Mouse (Mus musculus): Measurements from ENCODE around the gene Hoxd3. TPM values are rescaled to one million over a fixed set of nuclear protein-coding genes. Genes with fewer than 3 reads are reported as not detected.

Gene Hoxd3
- polyA plus RNA-seq, 1 experiment = 0.54 TPM

GRCm38 (mm10) chr2:74713239-74714150, 1.8 kb downstream of the Hoxd3 start:
- Histone ChIP-seq H3K4me1 (replicated peaks; ENCODE audit: control insufficient read depth, insufficient read depth, low read length) (no peaks in the 10 kb centered on the region), H3K36me3 (ENCODE audit: control insufficient read depth, insufficient read depth, low read length) (no peaks in the 10 kb centered on the region), H3K27me3 (ENCODE audit: control insufficient read depth, insufficient read depth, low read length) (peaks cover 16% of the 10 kb centered on the region; the same call in 1 of the 2 replicates), H3K4me3 (ENCODE audit: control insufficient read depth, insufficient read depth, low read length) (no peak overlapping the region), H3K27ac (ENCODE audit: control insufficient read depth, insufficient read depth, low read length) (no peak overlapping the region)
- DNase-seq = no peak
- TF ChIP-seq POLR2A (IDR thresholded peaks at IDR 0.05; ENCODE audit: control insufficient read depth, extremely low read depth, insufficient read depth, low read length, poor library complexity) (no peak), CTCF (IDR thresholded peaks at IDR 0.05; ENCODE audit: borderline replicate concordance, control insufficient read depth, extremely low read depth, insufficient read depth, low read length, poor library complexity) (no peak)
- 29% methylated on average over 19 of the region's 19 CpGs for WGBS

- 13% methylated on average over 18 of the region's 18 CpGs for WGBS
These were observed 2.5 kb downstream of the Hoxd3 start for GRCm38 (mm10) chr2:74714156-74714789.

GRCm38 (mm10) chr2:74714881-74715280, 3.2 kb downstream of the Hoxd3 start:
- H3K4me3 ChIP-seq (ENCODE audit: control insufficient read depth, insufficient read depth, low read length) = no peak overlapping the region
- TF ChIP-seq POLR2A (IDR thresholded peaks at IDR 0.05; ENCODE audit: control insufficient read depth, extremely low read depth, insufficient read depth, low read length, poor library complexity) (no peak), CTCF (IDR thresholded peaks at IDR 0.05; ENCODE audit: borderline replicate concordance, control insufficient read depth, extremely low read depth, insufficient read depth, low read length, poor library complexity) (no peak)
- DNase-seq = no peak
- no peak overlapping the region for H3K27ac ChIP-seq (ENCODE audit: control insufficient read depth, insufficient read depth, low read length)
- 9% methylated on average over 14 of the region's 14 CpGs for WGBS
- no peaks in the 10 kb centered on the region for H3K4me1 ChIP-seq (replicated peaks; ENCODE audit: control insufficient read depth, insufficient read depth, low read length)
- H3K27me3 ChIP-seq (ENCODE audit: control insufficient read depth, insufficient read depth, low read length) = peaks cover 13% of the 10 kb centered on the region; the same call in 1 of the 2 replicates
- no peaks in the 10 kb centered on the region for H3K36me3 ChIP-seq (ENCODE audit: control insufficient read depth, insufficient read depth, low read length)

More at GRCm38 (mm10) chr2:74714156-74714789, 2.5 kb downstream of the Hoxd3 start:
- no peaks in the 10 kb centered on the region for H3K36me3 ChIP-seq (ENCODE audit: control insufficient read depth, insufficient read depth, low read length)
- no peak overlapping the region for H3K4me3 ChIP-seq (ENCODE audit: control insufficient read depth, insufficient read depth, low read length)
- DNase-seq = no peak
- TF ChIP-seq CTCF (IDR thresholded peaks at IDR 0.05; ENCODE audit: borderline replicate concordance, control insufficient read depth, extremely low read depth, insufficient read depth, low read length, poor library complexity) (no peak), POLR2A (IDR thresholded peaks at IDR 0.05; ENCODE audit: control insufficient read depth, extremely low read depth, insufficient read depth, low read length, poor library complexity) (no peak)
- no peak overlapping the region for H3K27ac ChIP-seq (ENCODE audit: control insufficient read depth, insufficient read depth, low read length)
- peaks cover 13% of the 10 kb centered on the region; the same call in 1 of the 2 replicates for H3K27me3 ChIP-seq (ENCODE audit: control insufficient read depth, insufficient read depth, low read length)
- no peaks in the 10 kb centered on the region for H3K4me1 ChIP-seq (replicated peaks; ENCODE audit: control insufficient read depth, insufficient read depth, low read length)

- Histone ChIP-seq H3K36me3 (ENCODE audit: control insufficient read depth, insufficient read depth, low read length) (no peaks in the 10 kb centered on the region), H3K27me3 (ENCODE audit: control insufficient read depth, insufficient read depth, low read length) (peaks cover 13% of the 10 kb centered on the region), H3K4me1 (replicated peaks; ENCODE audit: control insufficient read depth, insufficient read depth, low read length) (no peaks in the 10 kb centered on the region), H3K4me3 (ENCODE audit: control insufficient read depth, insufficient read depth, low read length) (no peak overlapping the region), H3K27ac (ENCODE audit: control insufficient read depth, insufficient read depth, low read length) (no peak overlapping the region)
- peak; percentile 75; the same call in 1 of the 2 replicates for TF ChIP-seq CTCF (IDR thresholded peaks at IDR 0.05; ENCODE audit: borderline replicate concordance, control insufficient read depth, extremely low read depth, insufficient read depth, low read length, poor library complexity)
- TF ChIP-seq POLR2A (IDR thresholded peaks at IDR 0.05; ENCODE audit: control insufficient read depth, extremely low read depth, insufficient read depth, low read length, poor library complexity) = no peak
- peak; percentile 75 for DNase-seq
- WGBS = 5% methylated on average over 26 of the region's 26 CpGs
These were observed 3.9 kb downstream of the Hoxd3 start for GRCm38 (mm10) chr2:74715504-74716241.

- DNase-seq = no peak
- Histone ChIP-seq H3K4me1 (replicated peaks; ENCODE audit: control insufficient read depth, insufficient read depth, low read length) (no peaks in the 10 kb centered on the region), H3K4me3 (ENCODE audit: control insufficient read depth, insufficient read depth, low read length) (no peak overlapping the region), H3K36me3 (ENCODE audit: control insufficient read depth, insufficient read depth, low read length) (no peaks in the 10 kb centered on the region), H3K27me3 (ENCODE audit: control insufficient read depth, insufficient read depth, low read length) (peaks cover 7% of the 10 kb centered on the region), H3K27ac (ENCODE audit: control insufficient read depth, insufficient read depth, low read length) (no peak overlapping the region)
- TF ChIP-seq POLR2A (IDR thresholded peaks at IDR 0.05; ENCODE audit: control insufficient read depth, extremely low read depth, insufficient read depth, low read length, poor library complexity) = no peak
- no peak for TF ChIP-seq CTCF (IDR thresholded peaks at IDR 0.05; ENCODE audit: borderline replicate concordance, control insufficient read depth, extremely low read depth, insufficient read depth, low read length, poor library complexity)
- 38% methylated on average over 2 of the region's 2 CpGs for WGBS
These were observed 8.7 kb downstream of the Hoxd3 start for GRCm38 (mm10) chr2:74720384-74720783.

GRCm38 (mm10) chr2:74720955-74721491, 9.3 kb downstream of the Hoxd3 start:
- no peaks in the 10 kb centered on the region for H3K36me3 ChIP-seq (ENCODE audit: control insufficient read depth, insufficient read depth, low read length)
- peaks cover 7% of the 10 kb centered on the region for H3K27me3 ChIP-seq (ENCODE audit: control insufficient read depth, insufficient read depth, low read length)
- no peak for DNase-seq
- TF ChIP-seq CTCF (IDR thresholded peaks at IDR 0.05; ENCODE audit: borderline replicate concordance, control insufficient read depth, extremely low read depth, insufficient read depth, low read length, poor library complexity) = no peak
- no peak for TF ChIP-seq POLR2A (IDR thresholded peaks at IDR 0.05; ENCODE audit: control insufficient read depth, extremely low read depth, insufficient read depth, low read length, poor library complexity)
- H3K4me1 ChIP-seq (replicated peaks; ENCODE audit: control insufficient read depth, insufficient read depth, low read length) = no peaks in the 10 kb centered on the region
- no peak overlapping the region for H3K27ac ChIP-seq (ENCODE audit: control insufficient read depth, insufficient read depth, low read length)
- H3K4me3 ChIP-seq (ENCODE audit: control insufficient read depth, insufficient read depth, low read length) = no peak overlapping the region
- WGBS = 69% methylated on average over 5 of the region's 5 CpGs
